9 mouse cellular contexts compared by ENCODE assay signal in genomic region chr8:122336251-122336910, GRCm38 (mm10). TPM values are rescaled to one million over a fixed set of nuclear protein-coding genes. Genes with fewer than 3 reads are reported as not detected.
DNase-seq lines count a peak whose midpoint lies in the region; ATAC-seq and TF ChIP-seq lines count a peak whose summit lies in the region.
"Had no signal": no experiment of that assay in that cellular context is flagged by ENCODE, and none has a peak within 500 bp of the region (broad histone marks: within the 10 kb centered on the region; RNA-seq: fewer than 3 reads in every experiment).

No protein-coding gene starts in this region.

- peaks cover 27% of the 10 kb centered on the region for H3K36me3 ChIP-seq in heart, embryonic 11.5 days (ENCODE audit: control insufficient read depth, insufficient read depth, low read length)
- H3K36me3 ChIP-seq in forebrain, embryonic 15.5 days = no peaks in the 10 kb centered on the region
- H3K36me3 ChIP-seq in midbrain, embryonic 10.5 days = peaks cover 5% of the 10 kb centered on the region; the same call in 1 of the 2 replicates
- peaks cover 4% of the 10 kb centered on the region; the same call in 1 of the 2 replicates for H3K36me3 ChIP-seq in stomach, postnatal 0 days (ENCODE audit: control insufficient read depth, insufficient read depth, low read length)

- no peak overlapping the region for H3K27ac ChIP-seq in heart, embryonic 11.5 days (ENCODE audit: low read depth, low read length)
- H3K27ac ChIP-seq in forebrain, embryonic 15.5 days (replicated peaks) = no peak overlapping the region
- peak overlapping the region; percentile 49 for H3K27ac ChIP-seq in midbrain, embryonic 10.5 days (replicated peaks)
- no peak overlapping the region for H3K27ac ChIP-seq in stomach, postnatal 0 days (replicated peaks)

- no peaks in the 10 kb centered on the region; the same call in 1 of the 2 replicates for H3K27me3 ChIP-seq in heart, embryonic 11.5 days (ENCODE audit: control insufficient read depth, insufficient read depth, low read length)
- peaks cover 67% of the 10 kb centered on the region for H3K27me3 ChIP-seq in forebrain, embryonic 15.5 days
- H3K27me3 ChIP-seq in midbrain, embryonic 10.5 days (ENCODE audit: low read depth, poor library complexity, severe bottlenecking) = peaks cover 82% of the 10 kb centered on the region
- no peaks in the 10 kb centered on the region; the same call in 1 of the 2 replicates for H3K27me3 ChIP-seq in stomach, postnatal 0 days (ENCODE audit: control insufficient read depth, insufficient read depth, low read length)

- no peak for TF ChIP-seq EP300 in stomach, postnatal 0 days (optimal IDR thresholded peaks at IDR 0.05)

- ATAC-seq in heart, embryonic 11.5 days (replicated peaks; ENCODE audit: insufficient number of reproducible peaks, low FRiP score, low TSS enrichment) = peak; percentile 9; the same call in 1 of the 2 replicates
- peak; percentile 69 for ATAC-seq in forebrain, embryonic 15.5 days (replicated peaks)
- ATAC-seq in stomach, postnatal 0 days (ENCODE audit: low FRiP score, low TSS enrichment) = peak; percentile 28; the same call in 1 of the 2 replicates

- no peaks in the 10 kb centered on the region for H3K9me3 ChIP-seq in heart, embryonic 11.5 days (replicated peaks; ENCODE audit: control insufficient read depth, low read length)
- H3K9me3 ChIP-seq in forebrain, embryonic 15.5 days = no peaks in the 10 kb centered on the region
- H3K9me3 ChIP-seq in midbrain, embryonic 10.5 days (replicated peaks) = no peaks in the 10 kb centered on the region
- no peaks in the 10 kb centered on the region for H3K9me3 ChIP-seq in stomach, postnatal 0 days (ENCODE audit: control insufficient read depth, low read length)

- 23% methylated on average over 81 of the region's 81 CpGs for WGBS in heart, embryonic 11.5 days (ENCODE audit: insufficient replicate concordance)
- 3% methylated on average over 80 of the region's 81 CpGs for WGBS in forebrain, embryonic 15.5 days
- 2% methylated on average over 81 of the region's 81 CpGs for WGBS in midbrain, embryonic 10.5 days
- 27% methylated on average over 64 of the region's 81 CpGs for WGBS in stomach, postnatal 0 days

- peak overlapping the region; percentile 68 for H3K4me2 ChIP-seq in heart, embryonic 11.5 days
- H3K4me2 ChIP-seq in forebrain, embryonic 15.5 days (replicated peaks) = peak overlapping the region; percentile 87
- H3K4me2 ChIP-seq in stomach, postnatal 0 days (replicated peaks; ENCODE audit: low read depth) = peak overlapping the region; percentile 78

- H3K4me3 ChIP-seq in heart, embryonic 11.5 days (ENCODE audit: low read depth, low read length) = peak overlapping the region; percentile 32
- peak overlapping the region; percentile 59 for H3K4me3 ChIP-seq in forebrain, embryonic 15.5 days
- peak overlapping the region; percentile 71 for H3K4me3 ChIP-seq in midbrain, embryonic 10.5 days
- peak overlapping the region; percentile 47 for H3K4me3 ChIP-seq in stomach, postnatal 0 days (ENCODE audit: low read depth, low read length)

- no peak; the same call in 1 of the 2 replicates for TF ChIP-seq CTCF in stomach, postnatal 0 days (IDR thresholded peaks at IDR 0.05; ENCODE audit: low read depth)

- DNase-seq in heart, postnatal 4 days = no peak
- DNase-seq in adrenal gland, postnatal 10 days = peak; percentile 69
- DNase-seq in kidney, postnatal 14 days = peak; percentile 74
- DNase-seq in midbrain, embryonic 10.5 days (ENCODE audit: low spot score) = peak; percentile 79
- peak; percentile 64 for DNase-seq in stomach, postnatal 0 days (ENCODE audit: low spot score)
- DNase-seq in urinary bladder, postnatal 10 days (ENCODE audit: low spot score) = no peak

- H3K4me1 ChIP-seq in heart, embryonic 11.5 days (ENCODE audit: control insufficient read depth, insufficient read depth, low read length) = peaks cover 16% of the 10 kb centered on the region
- peaks cover 18% of the 10 kb centered on the region for H3K4me1 ChIP-seq in forebrain, embryonic 15.5 days
- peaks cover 21% of the 10 kb centered on the region for H3K4me1 ChIP-seq in midbrain, embryonic 10.5 days
- no peaks in the 10 kb centered on the region for H3K4me1 ChIP-seq in stomach, postnatal 0 days (replicated peaks; ENCODE audit: control insufficient read depth, insufficient read depth)

- peak overlapping the region; percentile 44; the same call in 1 of the 2 replicates for H3K9ac ChIP-seq in heart, embryonic 11.5 days (ENCODE audit: low read depth, low read length)
- H3K9ac ChIP-seq in forebrain, embryonic 15.5 days (replicated peaks) = peak overlapping the region; percentile 55
- H3K9ac ChIP-seq in stomach, postnatal 0 days (ENCODE audit: low read length) = peak overlapping the region; percentile 23; the same call in 1 of the 2 replicates

RNA-seq across cellular contexts. Expression of gene Trhr2, which starts 24.2 kb away (rescaled TPM):
- polyA plus RNA-seq in heart, embryonic 11.5 days (2014; fragmentation: Nextera tagmentation; extraction: Ambion mirVana) = not detected in 2 replicates
- not detected for total RNA-seq in heart, postnatal 4 days (2021)
- not detected for total RNA-seq in adrenal gland, postnatal 10 days (2021)
- polyA plus RNA-seq in forebrain, embryonic 15.5 days (2015; fragmentation: Nextera tagmentation; extraction: Ambion mirVana) = not detected in 2 replicates
- polyA plus RNA-seq in midbrain, embryonic 10.5 days (2016; fragmentation: Nextera tagmentation; extraction: Ambion mirVana) = not detected in 2 replicates
- not detected in 2 replicates for polyA plus RNA-seq in stomach, postnatal 0 days (2015; fragmentation: Nextera tagmentation; extraction: Ambion mirVana)
- total RNA-seq: gastrocnemius, postnatal 36 days had no signal

RNA-seq across cellular contexts. Expression of gene Zc3h18, which starts 40.0 kb away (rescaled TPM):
- 22.2 and 26.8 TPM in 2 replicates for polyA plus RNA-seq in heart, embryonic 11.5 days (2014; fragmentation: Nextera tagmentation; extraction: Ambion mirVana)
- 10 to 100 TPM; 28.4 to 31.1 TPM for total RNA-seq in heart, postnatal 4 days (2021)
- total RNA-seq in adrenal gland, postnatal 10 days (2021) = 10 to 100 TPM; 36.2 to 37.7 TPM
- 48.4 and 50.1 TPM in 2 replicates for polyA plus RNA-seq in forebrain, embryonic 15.5 days (2015; fragmentation: Nextera tagmentation; extraction: Ambion mirVana)
- polyA plus RNA-seq in midbrain, embryonic 10.5 days (2016; fragmentation: Nextera tagmentation; extraction: Ambion mirVana) = 75.7 and 79.4 TPM in 2 replicates
- 19.4 and 19.8 TPM in 2 replicates for polyA plus RNA-seq in stomach, postnatal 0 days (2015; fragmentation: Nextera tagmentation; extraction: Ambion mirVana)

RNA-seq across cellular contexts. Expression of gene Zfpm1, which starts 54.4 kb away (rescaled TPM):
- polyA plus RNA-seq in heart, embryonic 11.5 days (2014; fragmentation: Nextera tagmentation; extraction: Ambion mirVana) = 6.9 and 7.9 TPM in 2 replicates
- 10 to 100 TPM; 45.7 to 47.0 TPM for total RNA-seq in heart, postnatal 4 days (2021)
- 10 to 100 TPM; 27.2 to 29.0 TPM for total RNA-seq in adrenal gland, postnatal 10 days (2021)
- polyA plus RNA-seq in forebrain, embryonic 15.5 days (2015; fragmentation: Nextera tagmentation; extraction: Ambion mirVana) = 0.89 and 0.92 TPM in 2 replicates
- polyA plus RNA-seq in midbrain, embryonic 10.5 days (2016; fragmentation: Nextera tagmentation; extraction: Ambion mirVana) = 1.3 and 1.5 TPM in 2 replicates
- 2.3 and 2.8 TPM in 2 replicates for polyA plus RNA-seq in stomach, postnatal 0 days (2015; fragmentation: Nextera tagmentation; extraction: Ambion mirVana)

Comparison
In these comparisons a context has a peak if more than half of its experiments do, and no peak if none do; other contexts are left out.
1. ATAC-seq: peak in every context shown above with its lines; median percentile 69 in forebrain, embryonic 15.5 days; 28 in stomach, postnatal 0 days; 9 in heart, embryonic 11.5 days.
2. DNase-seq: peak in adrenal gland, postnatal 10 days (single experiment), kidney, postnatal 14 days (single experiment), midbrain, embryonic 10.5 days (single experiment) and stomach, postnatal 0 days (single experiment); none in heart, postnatal 4 days (single experiment) and urinary bladder, postnatal 10 days (single experiment).
3. Peak in every context shown above with its lines, with median percentiles within 50 percentile points of each other: H3K4me2 ChIP-seq, H3K4me3 ChIP-seq and H3K9ac ChIP-seq.